Mouse (Mus musculus) heart, embryonic 15.5 days (tissue): ENCODE measurements around the gene Prss47. TPM values are rescaled to one million over a fixed set of nuclear protein-coding genes. Genes with fewer than 3 reads are reported as not detected.

ENCODE experiments used
- polyA plus RNA-seq: library from polyadenylated mRNA; unstranded; fragments of >200 nt; fragmentation: Nextera tagmentation; extraction: Ambion mirVana; gene quantifications from 2 replicates; pipeline ENCODE4 v1.2.1, GENCODE M21; 2015

The Prss47 gene
- polyA plus RNA-seq, 1 experiment from 2014 or later, result not detected

Other genes starting within 250 kb of the Prss47 start
- 0.03 and 0.04 TPM in 2 replicates for gene Cntnap3, start 148.8 kb downstream of the Prss47 start, polyA plus RNA-seq
- not detected in 2 replicates for gene Spata31, start 135.4 kb downstream of the Prss47 start, polyA plus RNA-seq
- gene Spata31d1c, start 19.7 kb downstream of the Prss47 start, polyA plus RNA-seq, result not detected in 2 replicates
- 36.5 and 38.4 TPM in 2 replicates for gene Mfsd14b, start 60.2 kb upstream of the Prss47 start, polyA plus RNA-seq
- gene Olfr465-ps1, start 85.3 kb upstream of the Prss47 start, polyA plus RNA-seq, result not detected in 2 replicates
- not detected in 2 replicates for gene Olfr466, start 97.5 kb upstream of the Prss47 start, polyA plus RNA-seq
- gene Nlrp4f, start 153.2 kb upstream of the Prss47 start, polyA plus RNA-seq, result not detected in 2 replicates
- gene Gm10775, start 206.8 kb upstream of the Prss47 start, polyA plus RNA-seq, result not detected in 2 replicates
- gene Zfp369, start 226.1 kb upstream of the Prss47 start, polyA plus RNA-seq, result 8.5 and 9.0 TPM in 2 replicates